Mouse (Mus musculus): ENCODE measurements around the gene Hs3st6.

GRCm38 (mm10) chr17:24775173-24775572 lies 22.4 kb downstream of the Hs3st6 start:
- no peak for TF ChIP-seq GATA1 (IDR thresholded peaks at IDR 0.05; ENCODE audit: borderline replicate concordance, low read length)
- TF ChIP-seq FLI1 (IDR thresholded peaks at IDR 0.05; ENCODE audit: low read length), result no peak
